Mouse (Mus musculus) heart, embryonic 11.5 days (tissue): ENCODE measurements around the gene Oprm1. TPM values are rescaled to one million over a fixed set of nuclear protein-coding genes. Genes with fewer than 3 reads are reported as not detected.

Experiments
- polyA plus RNA-seq: library from polyadenylated mRNA; unstranded; fragments of >200 nt; fragmentation: Nextera tagmentation; extraction: Ambion mirVana; gene quantifications from 2 replicates; pipeline ENCODE4 v1.2.1, GENCODE M21; 2014

The Oprm1 gene
- polyA plus RNA-seq, 1 experiment from 2014 or later = not detected

Other genes with a start within 250 kb of the Oprm1 start
- not detected in 2 replicates for gene Gm10945, start 3.3 kb downstream of the Oprm1 start, polyA plus RNA-seq